Mouse (Mus musculus) hindbrain, embryonic 14.5 days (tissue): ENCODE results near the gene Smco3. TPM values are rescaled to one million over a fixed set of nuclear protein-coding genes. Genes with fewer than 3 reads are reported as not detected.
A peak's percentile ranks its signal among the peaks of the same experiment; 100 is the strongest.

Experiments used
- ATAC-seq: fragments of 200-750 bp; cut with Nextera tagmentation; 2 replicates; pipeline ENCODE4 v1.8.0; 2017; ENCODE audit warnings: moderate number of reproducible peaks, mild to moderate bottlenecking, moderate TSS enrichment, moderate library complexity; ENCODE audit not compliant: low FRiP score
- DNase-seq: peaks from one replicate; pipeline ENCODE4 v3.0.0-alpha.2; 2015; ENCODE audit warnings: low spot score
- H3K27ac ChIP-seq: fragments of 300-500 bp; sonication (generic); 2 replicates; pipeline ENCODE4 v1.5.1; 2014; ENCODE audit warnings: mild to moderate bottlenecking, moderate library complexity
- H3K27me3 ChIP-seq: fragments of 300-500 bp; sonication (generic); 2 replicates; pipeline ENCODE4 v1.6.1; 2014; ENCODE audit warnings: mild to moderate bottlenecking, low read length, mixed read lengths; ENCODE audit not compliant: control insufficient read depth, insufficient read depth
- H3K36me3 ChIP-seq: fragments of 300-500 bp; sonication (generic); replicated peaks from 2 replicates; pipeline ENCODE4 v1.6.1; 2014; ENCODE audit not compliant: control insufficient read depth, insufficient read depth
- H3K4me1 ChIP-seq: fragments of 300-500 bp; sonication (generic); replicated peaks from 2 replicates; pipeline ENCODE4 v1.6.1; 2014; ENCODE audit warnings: antibody characterized with exemption, low read length, mixed read lengths; ENCODE audit not compliant: control insufficient read depth, insufficient read depth
- H3K4me2 ChIP-seq: fragments of 300-500 bp; sonication (generic); replicated peaks from 2 replicates; pipeline ENCODE4 v1.6.1; 2014; ENCODE audit warnings: mild to moderate bottlenecking, moderate library complexity
- H3K4me3 ChIP-seq: fragments of 300-500 bp; sonication (generic); replicated peaks from 2 replicates; pipeline ENCODE4 v1.5.1; 2014; ENCODE audit warnings: mild to moderate bottlenecking, low read length
- H3K9ac ChIP-seq: fragments of 300-500 bp; sonication (generic); 2 replicates; pipeline ENCODE4 v1.6.1; 2014
- H3K9me3 ChIP-seq: fragments of 300-500 bp; sonication (generic); 2 replicates; pipeline ENCODE4 v1.6.1; 2016; ENCODE audit warnings: low read length; ENCODE audit not compliant: control insufficient read depth
- WGBS: fragments of 180-500 bp; shearing (Covaris S2); extraction: QIAGEN DNeasy Blood & Tissue Kit; methylation state at CpG from one replicate; pipeline ENCODE4 v1.1.7; 2014; 5-methylcytosine and 5-hydroxymethylcytosine counted together
- polyA plus RNA-seq: library from polyadenylated mRNA; unstranded; fragments of >200 nt; fragmentation: Nextera tagmentation; extraction: Ambion mirVana; gene quantifications from 2 replicates; pipeline ENCODE4 v1.2.1, GENCODE M21; 2014

The Smco3 gene
- polyA plus RNA-seq, 1 experiment from 2014 or later, result 1.9 TPM

GRCm38 (mm10) chr6:136850267-136850666 lies 15.0 kb upstream of the Smco3 start:
- Histone ChIP-seq H3K36me3 (no peaks in the 10 kb centered on the region), H3K9me3 (no peaks in the 10 kb centered on the region), H3K4me1 (no peaks in the 10 kb centered on the region), H3K27me3 (no peaks in the 10 kb centered on the region), H3K27ac (no peak overlapping the region), H3K9ac (no peak overlapping the region), H3K4me2 (no peak overlapping the region), H3K4me3 (no peak overlapping the region)
- ATAC-seq (no peak), DNase-seq (no peak)
- WGBS, result 85% methylated on average over 6 of the region's 6 CpGs

- Histone ChIP-seq H3K4me3 (no peak overlapping the region), H3K4me2 (no peak overlapping the region), H3K4me1 (no peaks in the 10 kb centered on the region), H3K9ac (no peak overlapping the region), H3K36me3 (no peaks in the 10 kb centered on the region), H3K27me3 (no peaks in the 10 kb centered on the region), H3K27ac (no peak overlapping the region), H3K9me3 (no peaks in the 10 kb centered on the region)
- DNase-seq (no peak), ATAC-seq (no peak)
- 84% methylated on average over 5 of the region's 5 CpGs for WGBS
Observed at GRCm38 (mm10) chr6:136848971-136849370, 13.7 kb upstream of the Smco3 start.

GRCm38 (mm10) chr6:136848399-136848798 lies 13.1 kb upstream of the Smco3 start:
- WGBS, result 89% methylated on average over 8 of the region's 8 CpGs
- H3K4me2 ChIP-seq, result no peak overlapping the region
- H3K9me3 ChIP-seq, result no peaks in the 10 kb centered on the region
- DNase-seq, result no peak
- H3K9ac ChIP-seq, result no peak overlapping the region
- H3K27me3 ChIP-seq, result no peaks in the 10 kb centered on the region
- no peak overlapping the region for H3K4me3 ChIP-seq
- no peaks in the 10 kb centered on the region for H3K4me1 ChIP-seq
- H3K27ac ChIP-seq, result no peak overlapping the region
- no peaks in the 10 kb centered on the region for H3K36me3 ChIP-seq
- no peak for ATAC-seq

- no peak overlapping the region for H3K27ac ChIP-seq
- no peak for DNase-seq
- no peak overlapping the region for H3K4me2 ChIP-seq
- no peaks in the 10 kb centered on the region for H3K36me3 ChIP-seq
- no peak for ATAC-seq
- no peaks in the 10 kb centered on the region for H3K4me1 ChIP-seq
- H3K9me3 ChIP-seq, result no peaks in the 10 kb centered on the region
- no peak overlapping the region for H3K9ac ChIP-seq
- no peaks in the 10 kb centered on the region for H3K27me3 ChIP-seq
- 28% methylated on average over 2 of the region's 2 CpGs for WGBS
- no peak overlapping the region for H3K4me3 ChIP-seq
Observed at GRCm38 (mm10) chr6:136847790-136848189, 12.5 kb upstream of the Smco3 start.

- Histone ChIP-seq H3K4me3 (no peak overlapping the region), H3K4me2 (no peak overlapping the region), H3K4me1 (no peaks in the 10 kb centered on the region), H3K9ac (no peak overlapping the region), H3K27ac (no peak overlapping the region), H3K9me3 (no peaks in the 10 kb centered on the region), H3K27me3 (no peaks in the 10 kb centered on the region), H3K36me3 (no peaks in the 10 kb centered on the region)
- ATAC-seq, result no peak
- 97% methylated on average over 3 of the region's 3 CpGs for WGBS
- no peak for DNase-seq
Observed at GRCm38 (mm10) chr6:136847267-136847666, 12.0 kb upstream of the Smco3 start.

GRCm38 (mm10) chr6:136845706-136846480 lies 10.6 kb upstream of the Smco3 start:
- H3K4me2 ChIP-seq, result no peak overlapping the region
- ATAC-seq (no peak), DNase-seq (no peak)
- 75% methylated on average over 5 of the region's 5 CpGs for WGBS
- H3K9ac ChIP-seq, result no peak overlapping the region
- no peak overlapping the region for H3K4me3 ChIP-seq
- H3K36me3 ChIP-seq, result no peaks in the 10 kb centered on the region
- H3K27ac ChIP-seq, result no peak overlapping the region
- H3K9me3 ChIP-seq, result no peaks in the 10 kb centered on the region
- H3K27me3 ChIP-seq, result no peaks in the 10 kb centered on the region
- H3K4me1 ChIP-seq, result no peaks in the 10 kb centered on the region

GRCm38 (mm10) chr6:136844903-136845302 lies 9.7 kb upstream of the Smco3 start:
- Histone ChIP-seq H3K4me2 (no peak overlapping the region), H3K9me3 (no peaks in the 10 kb centered on the region), H3K4me1 (no peaks in the 10 kb centered on the region), H3K4me3 (no peak overlapping the region), H3K36me3 (no peaks in the 10 kb centered on the region), H3K27ac (no peak overlapping the region), H3K9ac (no peak overlapping the region), H3K27me3 (no peaks in the 10 kb centered on the region)
- DNase-seq (no peak), ATAC-seq (no peak)
- 54% methylated on average over 2 of the region's 2 CpGs for WGBS

- Histone ChIP-seq H3K9me3 (no peaks in the 10 kb centered on the region), H3K36me3 (no peaks in the 10 kb centered on the region), H3K27me3 (no peaks in the 10 kb centered on the region), H3K4me1 (no peaks in the 10 kb centered on the region), H3K9ac (no peak overlapping the region), H3K4me2 (no peak overlapping the region), H3K4me3 (no peak overlapping the region), H3K27ac (no peak overlapping the region)
- DNase-seq (no peak), ATAC-seq (no peak)
- WGBS, result 88% methylated on average over 3 of the region's 3 CpGs
Observed at GRCm38 (mm10) chr6:136837323-136837722, 2.1 kb upstream of the Smco3 start.

GRCm38 (mm10) chr6:136831712-136832111 lies 3.5 kb downstream of the Smco3 start:
- 76% methylated on average over 5 of the region's 5 CpGs for WGBS
- no peak overlapping the region for H3K4me2 ChIP-seq
- no peak overlapping the region for H3K27ac ChIP-seq
- no peak for ATAC-seq
- no peaks in the 10 kb centered on the region for H3K9me3 ChIP-seq
- no peak overlapping the region for H3K4me3 ChIP-seq
- H3K27me3 ChIP-seq, result peaks cover 9% of the 10 kb centered on the region; the same call in 1 of the 2 replicates
- no peaks in the 10 kb centered on the region for H3K36me3 ChIP-seq
- peaks cover 6% of the 10 kb centered on the region for H3K4me1 ChIP-seq
- H3K9ac ChIP-seq, result no peak overlapping the region
- DNase-seq, result no peak

- ATAC-seq (no peak), DNase-seq (no peak)
- peaks cover 9% of the 10 kb centered on the region; the same call in 1 of the 2 replicates for H3K27me3 ChIP-seq
- peaks cover 21% of the 10 kb centered on the region for H3K36me3 ChIP-seq
- no peaks in the 10 kb centered on the region for H3K9me3 ChIP-seq
- H3K9ac ChIP-seq, result peak overlapping the region; percentile 63
- peak overlapping the region; percentile 99 for H3K4me3 ChIP-seq
- peaks cover 9% of the 10 kb centered on the region for H3K4me1 ChIP-seq
- 39% methylated on average over 4 of the region's 4 CpGs for WGBS
- peak overlapping the region; percentile 64 for H3K4me2 ChIP-seq
- peak overlapping the region; percentile 91 for H3K27ac ChIP-seq
Observed at GRCm38 (mm10) chr6:136828681-136829080, 6.6 kb downstream of the Smco3 start.
